Mouse (Mus musculus) forelimb bud, embryonic 11.5 days (tissue): ENCODE measurements at regions not wholly inside any gene's neighbourhood (a gene's known extent, or its start where the extent isn't known, plus 50 kb on each side); places are given as distances from the start of the nearest gene placed in this dataset.

Experiments used
- DNase-seq: peaks from one replicate; pipeline ENCODE4 v3.0.0-alpha.2; 2012; ENCODE audit warnings: low read depth, low spot score

DNA sequence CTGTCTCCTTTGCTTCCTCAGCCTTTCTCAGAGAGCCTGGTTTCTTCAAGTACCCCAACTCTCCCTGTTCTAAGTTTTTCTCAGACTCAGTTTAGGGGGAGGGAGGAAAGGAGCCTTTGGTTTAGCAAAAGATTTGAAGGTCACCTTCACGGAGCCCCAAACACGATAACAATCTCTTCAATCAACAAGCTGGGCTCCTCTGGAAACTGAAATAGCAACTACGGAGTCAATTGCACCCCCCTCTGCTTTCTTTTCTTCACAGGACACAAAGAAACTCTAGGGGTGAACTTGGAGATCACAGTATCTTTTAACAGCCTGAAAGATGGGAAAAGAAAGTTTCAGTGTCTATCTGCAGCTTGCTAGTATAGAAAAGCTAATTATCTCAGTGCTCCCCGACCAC lies 151.4 kb upstream of the 1700012A03Rik start:
- DNase-seq: no peak

DNA sequence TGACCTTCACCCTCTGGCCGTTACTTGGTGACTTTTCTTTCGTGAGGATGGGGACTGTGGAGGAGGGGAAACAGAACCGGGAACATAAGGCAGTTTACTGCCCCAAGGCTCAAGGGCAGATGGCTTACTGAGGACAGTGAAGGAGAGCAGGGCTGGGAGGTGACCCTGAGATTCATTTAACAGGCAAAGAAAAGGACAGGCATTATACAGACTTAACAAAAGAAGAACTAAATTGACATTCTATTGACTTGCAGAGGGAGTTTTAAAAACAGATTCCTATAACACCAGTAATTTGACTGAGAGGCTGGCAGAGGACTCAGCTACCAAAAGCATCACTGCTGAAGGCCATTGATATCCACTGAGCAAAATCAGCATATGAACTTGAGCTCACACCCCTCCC lies 153.0 kb upstream of the 1700012A03Rik start:
- DNase-seq: no peak

DNA sequence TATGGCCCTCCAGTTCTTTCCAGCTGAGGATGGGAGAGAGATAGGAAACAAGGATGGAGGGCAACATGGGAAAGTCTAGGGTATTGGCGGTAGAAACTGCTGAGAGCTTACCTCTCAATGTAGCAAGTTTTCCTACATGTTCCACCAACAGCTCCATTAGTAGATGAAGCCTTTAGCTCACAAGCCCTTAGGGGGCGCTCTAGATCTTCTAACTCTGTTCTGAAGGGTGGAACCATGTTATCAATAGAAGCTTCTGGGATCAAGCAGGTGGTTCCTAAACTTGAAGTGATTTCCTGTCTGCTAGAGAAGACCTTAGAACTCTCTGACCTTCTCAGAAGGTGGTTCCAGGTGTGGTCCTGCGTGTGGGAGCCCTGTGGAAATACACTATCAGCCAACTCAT lies 154.2 kb upstream of the 1700012A03Rik start:
- DNase-seq: no peak

DNA sequence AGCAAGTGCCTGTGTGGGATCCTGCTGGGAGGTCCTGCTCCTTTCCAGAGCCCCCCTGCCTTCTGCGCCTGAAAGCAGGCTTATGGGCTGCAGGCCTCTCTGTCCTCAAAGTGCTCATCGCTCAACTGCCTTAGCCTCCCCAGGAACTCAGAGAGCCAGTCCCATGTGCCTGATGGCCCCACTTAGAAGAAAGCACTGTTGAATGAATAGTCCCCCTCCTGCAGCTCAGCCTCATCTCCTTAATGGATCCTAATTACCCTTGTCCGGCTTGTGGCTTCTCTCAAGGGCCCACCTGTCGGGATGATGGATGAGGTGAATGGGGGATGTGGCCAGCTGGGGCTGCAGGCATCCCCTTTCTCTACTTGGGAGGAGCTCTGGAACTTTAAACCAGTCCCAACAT lies 163.1 kb upstream of the 1700012A03Rik start:
- peak; percentile 3 for DNase-seq

DNA sequence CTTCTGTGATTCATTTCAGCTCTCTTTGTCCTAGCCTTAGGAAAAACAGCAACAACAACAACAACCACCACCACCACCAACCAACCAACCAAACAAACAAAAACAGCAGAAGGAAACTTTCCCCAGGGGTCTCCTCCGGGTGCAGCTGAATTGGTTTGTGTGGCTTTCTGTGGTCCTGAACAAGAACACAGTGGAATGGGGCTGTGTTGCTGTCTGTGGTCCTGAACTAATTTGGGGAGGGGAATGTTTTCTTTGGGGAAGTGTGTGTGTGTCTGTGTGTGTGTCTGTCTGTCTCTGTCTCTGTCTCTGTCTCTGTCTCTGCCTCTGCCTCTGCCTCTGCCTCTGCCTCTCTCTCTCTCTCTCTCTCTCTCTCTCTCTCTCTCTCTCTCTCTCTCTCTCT lies 164.8 kb upstream of the 1700012A03Rik start:
- DNase-seq: peak; percentile 60

DNA sequence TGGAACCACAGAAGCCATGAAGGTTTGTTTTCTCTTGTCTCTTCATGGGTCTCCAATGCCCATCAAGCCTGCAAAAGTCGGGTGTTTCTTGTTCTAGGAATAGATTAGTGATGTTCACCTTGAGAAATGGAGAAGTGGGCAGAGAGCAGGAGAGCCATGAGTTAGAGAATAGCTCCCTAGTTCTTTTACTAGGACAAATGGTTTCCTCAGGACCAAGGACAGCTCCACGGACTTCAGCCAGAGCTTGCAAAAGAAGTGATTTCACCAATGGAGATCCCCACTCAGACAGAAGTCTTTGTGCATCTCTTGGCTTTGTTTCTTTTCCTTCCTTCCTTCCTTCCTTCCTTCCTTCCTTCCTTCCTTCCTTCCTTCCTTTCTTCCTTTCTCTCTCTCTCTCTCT lies 166.3 kb upstream of the 1700012A03Rik start:
- DNase-seq: peak; percentile 85

DNA sequence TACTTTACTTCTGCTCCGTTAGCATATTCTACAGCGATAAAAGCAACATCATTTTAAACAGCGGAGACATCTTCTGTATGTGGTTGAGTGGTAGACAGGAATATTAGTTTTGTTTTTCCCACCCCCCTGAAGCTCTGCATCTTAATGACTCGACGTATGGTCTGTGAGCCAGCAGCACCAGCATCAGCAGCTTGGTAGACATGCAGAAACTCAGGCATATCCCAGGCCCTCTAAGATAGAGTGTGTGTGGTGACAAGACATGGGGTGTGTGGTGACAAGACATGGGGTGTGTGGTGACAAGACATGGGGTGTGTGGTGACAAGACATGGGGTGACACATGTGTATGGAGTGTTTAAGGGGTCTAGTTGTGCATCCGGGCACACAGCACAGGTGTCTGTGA lies 175.4 kb upstream of the 1700012A03Rik start:
- no peak for DNase-seq

DNA sequence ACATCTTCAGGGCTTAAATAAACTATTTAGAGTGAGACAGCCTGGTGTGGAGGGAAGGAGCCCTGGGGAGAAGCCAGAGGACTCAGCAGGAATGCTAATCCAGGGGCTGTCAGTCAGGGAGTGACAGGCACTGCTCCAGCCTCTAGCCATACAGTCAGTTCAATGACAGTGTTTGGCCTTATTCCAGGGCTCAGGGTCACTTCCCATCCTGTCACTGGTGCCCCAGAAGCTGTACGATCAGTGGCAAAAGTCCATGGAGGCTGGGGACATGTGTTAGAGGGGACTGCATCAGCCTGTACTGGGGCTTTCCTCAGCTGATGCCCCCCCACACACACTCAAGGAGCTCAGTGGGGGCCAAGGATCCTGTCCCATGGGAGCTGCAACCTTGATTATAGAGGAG lies 176.1 kb upstream of the 1700012A03Rik start:
- no peak for DNase-seq

DNA sequence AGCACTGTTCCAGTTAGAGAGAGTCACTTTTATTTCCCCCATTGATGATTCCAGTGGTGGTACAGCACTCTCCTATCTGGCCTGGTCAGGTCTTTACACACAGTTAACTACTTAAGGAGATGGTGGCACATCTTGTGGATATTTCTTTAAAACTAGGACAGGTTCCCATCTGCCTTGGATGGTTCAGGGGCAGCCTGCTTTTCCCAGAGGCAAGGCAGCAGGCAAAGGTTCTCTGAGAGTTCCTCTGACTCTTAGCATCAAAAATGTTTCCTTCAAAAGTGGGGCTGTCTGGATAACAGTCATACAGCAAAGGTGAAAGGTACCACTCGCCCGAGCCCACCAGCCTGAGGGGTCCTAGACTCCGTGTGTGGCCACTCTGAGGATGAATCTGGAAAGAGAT lies 178.3 kb upstream of the 1700012A03Rik start:
- DNase-seq: no peak

DNA sequence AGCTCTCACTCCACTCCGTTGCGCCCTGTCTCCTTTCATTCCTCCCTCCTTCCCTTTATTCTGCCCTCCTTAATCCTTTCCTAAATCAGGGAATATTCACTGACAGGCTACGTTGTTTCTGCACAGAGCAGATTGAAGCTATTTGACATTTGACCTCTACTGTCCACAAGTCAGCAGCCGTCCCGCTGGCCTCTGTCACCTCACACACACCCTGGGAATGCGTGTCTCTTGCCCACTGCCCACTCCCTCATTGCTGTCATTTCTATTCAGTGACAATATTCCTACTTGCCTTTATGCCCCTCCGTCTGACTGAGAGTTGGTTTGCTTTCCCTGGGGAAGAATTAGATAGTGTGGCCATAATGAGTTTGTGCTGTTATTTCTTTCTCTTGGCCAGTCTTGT lies 188.1 kb upstream of the 1700012A03Rik start:
- DNase-seq: no peak

DNA sequence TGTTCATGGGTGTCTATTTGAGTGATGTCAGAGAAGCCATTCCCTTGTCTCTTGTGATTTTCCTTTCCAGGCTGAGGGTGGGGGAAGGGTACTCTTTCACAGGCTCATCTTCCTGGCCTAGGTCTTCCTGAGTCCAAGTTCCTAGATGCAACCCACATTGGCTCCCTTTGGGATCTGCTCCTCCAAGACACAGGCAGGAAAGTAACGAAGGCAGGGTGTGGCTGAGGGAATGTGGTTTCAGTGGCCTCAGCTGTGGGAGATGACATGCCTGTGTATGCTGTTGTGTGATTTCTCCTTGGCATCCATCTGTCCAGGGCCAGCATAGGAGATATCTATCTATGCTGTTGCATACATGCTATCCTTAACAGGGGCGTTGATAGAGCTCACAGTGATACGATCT lies 190.4 kb upstream of the 1700012A03Rik start:
- no peak for DNase-seq

DNA sequence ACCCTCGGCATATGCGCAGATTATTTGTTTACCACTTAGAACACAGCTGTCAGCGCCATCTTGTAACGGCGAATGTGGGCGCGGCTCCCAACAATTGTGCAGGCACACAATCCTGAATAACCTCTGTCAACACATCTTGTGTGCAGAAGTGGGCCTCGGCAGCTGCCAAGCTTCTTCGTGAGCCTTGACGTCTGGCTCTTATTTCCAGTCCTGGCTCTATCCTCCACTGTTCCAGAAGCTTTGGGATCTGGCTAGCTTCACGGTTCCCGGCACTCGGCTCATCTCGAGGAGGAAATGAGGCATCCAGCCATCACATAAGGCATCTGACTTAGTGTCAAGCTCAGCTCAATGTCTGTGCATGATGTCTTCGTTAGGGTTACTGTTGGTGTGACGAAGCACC lies 195.8 kb upstream of the 1700012A03Rik start:
- DNase-seq: no peak

DNA sequence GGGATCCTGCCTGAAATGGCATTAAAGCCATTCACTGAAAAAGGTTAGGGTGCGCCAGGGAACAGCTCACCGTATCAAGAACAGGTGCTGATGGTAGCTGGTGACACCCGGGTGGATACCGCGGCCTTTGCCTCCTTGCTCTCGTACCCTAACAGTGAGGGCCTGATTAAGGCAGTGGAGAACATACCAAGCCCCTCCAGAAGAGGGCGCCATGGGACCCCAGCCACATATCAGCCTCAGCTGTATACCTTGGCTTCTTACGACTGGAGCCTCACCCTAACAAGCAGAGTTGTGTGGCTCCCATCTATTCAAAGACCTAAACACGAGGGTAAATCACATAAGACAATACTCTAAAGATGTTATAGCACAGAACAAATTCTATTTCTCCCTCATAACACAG lies 203.7 kb upstream of the 1700012A03Rik start:
- no peak for DNase-seq

DNA sequence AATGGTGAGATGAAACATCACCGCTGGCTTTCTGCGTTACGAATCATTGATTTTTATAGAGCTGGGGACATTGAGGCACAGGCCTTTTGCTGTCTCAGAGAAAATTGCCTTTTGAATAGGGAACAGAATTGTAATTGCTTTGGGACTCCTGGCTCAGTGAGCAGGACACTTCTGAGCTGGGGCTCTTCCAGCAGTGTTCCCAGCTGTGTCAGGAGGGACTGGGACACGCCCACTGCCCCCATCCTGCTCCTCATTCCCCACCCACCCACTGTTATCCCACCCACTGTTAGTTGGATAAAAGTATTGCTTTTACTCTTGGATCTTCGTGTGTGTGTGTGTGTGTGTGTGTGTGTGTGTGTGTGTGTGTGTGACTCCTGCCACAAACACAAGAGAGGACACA lies 204.4 kb upstream of the 1700012A03Rik start:
- no peak for DNase-seq

DNA sequence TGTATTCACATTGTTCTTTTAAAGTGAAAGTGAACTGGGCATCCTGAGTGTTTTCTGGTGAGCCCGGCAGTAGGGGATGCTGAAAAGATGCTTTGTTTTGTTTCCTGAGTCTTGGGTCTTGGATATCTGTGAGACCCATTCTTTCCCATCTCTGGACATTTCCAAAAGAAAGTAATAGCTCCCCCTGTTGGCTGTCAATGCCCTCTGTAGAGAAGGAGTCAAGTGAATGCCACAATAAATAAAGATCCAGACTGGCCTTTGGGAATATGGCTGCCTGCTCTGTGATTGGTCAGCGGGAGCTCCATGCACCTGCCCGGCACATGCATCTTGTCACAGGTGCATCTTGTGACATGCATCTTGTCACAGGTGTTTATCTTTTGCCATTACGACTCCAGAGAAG lies 209.4 kb upstream of the 1700012A03Rik start:
- no peak for DNase-seq

DNA sequence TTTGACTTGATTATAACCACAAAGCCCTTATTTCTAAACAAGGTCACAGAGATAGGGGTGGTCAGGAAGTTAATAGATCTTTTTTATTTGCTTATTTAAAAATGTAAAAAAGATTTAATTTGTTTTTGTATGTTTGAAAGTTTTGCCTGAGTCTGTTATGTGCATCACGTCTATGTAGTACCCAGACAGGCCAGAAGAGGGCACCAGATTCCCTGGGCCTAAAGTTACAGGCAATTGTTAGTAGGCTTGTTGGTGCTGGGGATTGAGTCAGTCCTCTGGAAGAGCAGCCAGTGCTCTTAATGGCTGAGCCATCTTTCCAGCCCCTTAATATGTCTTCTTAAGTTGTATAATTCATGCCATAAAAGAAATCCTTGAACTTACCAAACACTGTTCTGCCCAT lies 211.5 kb upstream of the 1700012A03Rik start:
- DNase-seq: no peak

DNA sequence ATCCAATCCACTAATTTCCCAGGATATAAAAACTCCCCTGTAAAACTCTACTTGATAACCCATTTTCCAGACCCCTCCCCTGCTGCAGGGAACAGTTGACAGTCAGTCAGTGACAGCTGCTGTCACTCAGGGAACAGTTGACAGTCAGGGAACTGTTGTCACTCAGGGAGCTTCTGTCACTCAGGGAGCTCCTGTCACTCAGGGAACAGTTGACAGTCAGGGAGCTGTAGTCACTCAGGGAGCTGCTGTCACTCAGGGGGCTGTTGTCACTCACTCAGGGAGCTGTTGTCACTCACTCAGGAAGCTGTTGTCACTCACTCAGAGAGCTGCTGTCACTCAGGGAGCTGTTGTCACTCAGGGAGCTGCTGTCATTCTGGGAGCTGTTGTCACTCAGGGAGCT lies 214.3 kb upstream of the 1700012A03Rik start:
- no peak for DNase-seq

DNA sequence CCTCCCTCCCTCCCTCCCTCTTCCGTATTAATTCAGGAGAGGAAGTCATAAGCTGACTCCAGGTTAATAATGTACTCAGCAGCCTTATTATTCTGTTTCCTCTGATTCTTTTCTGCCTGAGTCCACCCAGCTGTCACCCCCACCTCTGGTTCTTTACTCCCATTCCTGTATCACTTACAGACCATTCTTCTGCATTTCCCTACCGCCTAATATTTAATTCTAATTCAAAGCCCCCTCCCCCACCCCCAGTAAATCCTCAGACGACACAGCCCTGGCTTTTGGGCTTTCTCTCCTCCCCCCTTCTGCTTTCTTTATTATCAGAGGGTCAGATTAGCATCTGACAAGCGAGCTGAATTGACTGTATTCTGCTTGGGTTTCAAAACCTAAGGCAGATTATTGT lies 215.5 kb upstream of the 1700012A03Rik start:
- no peak for DNase-seq

DNA sequence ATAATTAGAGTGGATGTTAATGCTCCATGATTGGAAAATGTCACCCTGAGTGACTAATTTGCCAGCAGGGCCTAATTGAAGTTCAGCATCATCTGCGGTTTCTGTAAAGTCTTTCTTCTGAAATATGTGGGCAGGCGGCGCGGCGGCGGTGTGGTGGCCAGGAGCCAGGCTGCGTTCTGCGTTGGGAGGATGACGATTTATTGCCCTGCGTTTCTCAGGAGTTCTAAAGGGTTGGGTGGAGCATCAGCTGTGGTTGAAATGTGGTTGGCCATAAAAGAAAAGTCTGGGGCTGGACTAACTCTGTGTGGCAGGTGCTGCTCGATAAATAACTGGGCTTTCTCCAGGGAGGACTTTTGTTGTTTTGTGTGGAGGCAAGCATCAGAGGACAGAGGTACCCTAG lies 219.4 kb upstream of the 1700012A03Rik start:
- DNase-seq: no peak

DNA sequence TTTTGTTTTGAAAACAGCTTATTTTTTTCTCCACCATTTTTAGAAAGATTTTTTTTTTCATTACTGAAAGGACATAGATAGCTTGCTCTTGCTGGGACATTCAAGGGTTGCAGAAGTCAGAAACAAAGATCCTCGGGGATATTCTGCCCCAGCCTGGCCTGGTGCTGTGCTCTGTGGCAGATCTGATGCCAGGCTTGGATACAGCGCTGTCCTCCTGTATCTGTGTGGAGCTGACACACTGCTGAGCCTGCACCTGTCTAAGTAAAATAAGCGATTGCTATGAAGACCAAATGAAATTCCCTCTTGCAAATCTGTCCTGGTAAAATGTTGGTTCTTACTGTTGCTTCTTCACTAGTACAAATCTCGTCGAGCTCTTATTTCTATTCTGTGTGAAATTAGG lies 226.4 kb upstream of the 1700012A03Rik start:
- DNase-seq: no peak

DNA sequence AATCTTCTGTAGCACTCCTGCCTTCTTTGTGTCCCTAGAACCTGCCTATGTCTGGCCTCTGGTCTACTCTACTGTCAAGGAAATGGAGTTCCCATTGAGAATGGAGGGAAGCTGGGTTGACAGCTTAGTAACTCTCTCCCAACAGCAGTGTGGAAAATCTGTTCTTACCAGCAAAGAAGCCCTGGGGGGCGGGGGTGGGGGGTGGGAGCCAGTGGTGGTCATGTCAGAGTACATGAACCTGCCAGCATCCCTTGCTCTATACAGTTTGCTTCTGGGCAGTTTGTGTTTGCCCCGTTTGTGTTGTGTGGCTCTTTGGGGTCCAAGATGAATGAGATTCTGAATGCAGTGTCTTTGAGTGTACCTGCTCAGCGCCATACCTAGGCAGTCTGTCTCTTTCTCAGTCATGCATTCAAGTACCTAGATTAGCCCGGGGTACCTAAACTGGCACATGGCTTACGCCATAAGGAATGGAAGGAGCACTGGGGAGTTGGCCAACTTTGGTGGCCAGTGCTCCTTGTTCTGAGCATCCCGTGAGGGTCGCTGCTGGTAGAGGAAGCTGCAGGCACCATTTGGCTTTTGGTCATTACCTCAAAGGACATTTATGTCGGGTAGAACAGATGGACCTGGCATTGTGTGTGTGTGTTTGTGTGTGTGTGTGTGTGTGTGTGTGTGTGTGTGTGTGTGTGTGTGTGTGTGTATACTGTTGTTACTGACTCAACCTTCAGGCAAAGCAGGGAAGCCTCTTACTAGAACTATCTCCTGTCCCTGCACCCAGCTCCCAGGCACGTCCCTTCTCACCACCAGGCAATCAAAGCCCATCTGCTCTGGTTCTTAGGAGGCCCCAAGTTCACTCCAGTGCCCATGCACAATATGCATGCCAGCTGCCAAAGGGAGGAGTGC lies 227.6 kb upstream of the 1700012A03Rik start:
- no peak for DNase-seq

DNA sequence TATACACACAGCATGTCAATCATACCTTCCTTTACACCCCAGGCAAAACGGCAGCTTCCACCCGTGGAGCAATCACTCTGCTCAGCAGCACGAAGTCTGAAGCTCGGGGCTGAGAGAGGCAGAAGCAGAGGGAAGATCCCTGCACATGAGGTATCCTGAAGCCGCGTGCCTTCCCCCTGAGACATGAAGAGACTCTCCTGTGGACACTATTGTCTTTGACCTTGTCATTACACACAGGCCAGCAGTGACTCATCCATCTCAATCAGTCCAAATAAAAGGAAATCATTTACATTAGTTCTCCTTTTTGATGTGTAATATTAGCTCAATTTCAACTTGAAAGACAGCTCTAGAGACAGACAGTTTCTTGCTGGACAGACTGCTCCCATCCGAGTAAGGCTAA lies 228.4 kb upstream of the 1700012A03Rik start:
- DNase-seq: no peak

DNA sequence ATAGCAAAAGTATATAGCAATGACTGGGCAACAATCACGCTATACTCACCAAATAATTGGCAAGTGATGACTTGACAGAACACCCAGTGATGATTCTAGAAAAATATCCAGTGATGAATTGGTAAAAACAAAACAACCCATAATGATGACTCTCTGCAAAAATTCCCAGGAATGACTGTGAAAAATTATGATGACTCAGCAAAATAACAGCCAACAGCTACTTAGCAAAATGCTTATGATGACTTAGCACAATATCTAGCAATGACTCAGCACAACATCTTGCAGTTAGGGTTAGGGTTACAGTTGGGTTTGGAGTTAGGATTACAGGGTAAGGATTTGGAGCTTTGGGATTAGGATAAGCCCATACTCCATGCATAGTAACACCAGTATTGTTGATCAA lies 232.4 kb upstream of the 1700012A03Rik start:
- no peak for DNase-seq

DNA sequence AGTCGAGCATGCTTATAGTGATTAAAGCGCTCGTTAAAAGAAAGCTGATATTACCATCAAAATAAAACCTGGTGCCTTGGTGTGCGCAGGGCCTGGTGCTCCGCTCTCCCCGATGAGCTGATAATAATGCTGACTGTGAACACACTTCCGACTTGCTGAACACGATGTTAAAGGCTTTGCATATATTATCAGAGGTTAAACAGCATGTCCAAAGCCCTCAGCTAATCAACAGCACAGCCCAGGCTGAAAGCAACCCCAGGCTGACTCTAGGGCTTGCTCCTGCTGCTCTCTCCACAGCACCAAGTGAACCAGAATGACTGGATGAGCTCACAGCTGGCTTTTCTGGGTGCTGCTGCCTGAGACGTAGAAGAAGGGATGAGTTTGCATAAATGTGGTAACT lies 238.2 kb upstream of the 1700012A03Rik start:
- DNase-seq: no peak
